Mouse (Mus musculus) CH12.LX (cell line): ENCODE data around the gene Gm4881.

Experiments
- CHD1 ChIP-seq: IDR thresholded peaks from 2 replicates; pipeline ENCODE4 v1.6.1; 2012; ENCODE audit warnings: low read depth, low read length, improper control_type of control experiment, inconsistent platforms
- CTCF ChIP-seq, 2 experiments: IDR thresholded peaks in 1 of 2; conservative IDR thresholded peaks in 1 of 2; 2 replicates each; pipeline ENCODE4 v1.5.1; 2011 to 2012; ENCODE audit warnings: low read depth in 2 of 2, low read length in 2 of 2, improper control_type of control experiment in 1 of 2, inconsistent platforms in 1 of 2, mild to moderate bottlenecking in 1 of 2, moderate library complexity in 1 of 2
- JUND ChIP-seq: conservative IDR thresholded peaks from 2 replicates; pipeline ENCODE4 v1.6.1; 2011; ENCODE audit warnings: low read depth, low read length, improper control_type of control experiment
- POLR2A ChIP-seq: IDR thresholded peaks from 2 replicates; pipeline ENCODE4 v1.6.1; 2011; ENCODE audit warnings: low read depth, mild to moderate bottlenecking, improper control_type of control experiment, low read length
- TBP ChIP-seq: conservative IDR thresholded peaks from 2 replicates; pipeline ENCODE4 v1.6.1; 2011; ENCODE audit warnings: low read depth, low read length, improper control_type of control experiment

GRCm38 (mm10) chr7:24990478-24990877 is 46.2 kb upstream of the Gm4881 start:
- TF ChIP-seq CTCF (conservative IDR thresholded peaks at IDR 0.05 in 1 of 2, IDR thresholded peaks at IDR 0.05 in 1 of 2; ENCODE audit: low read depth in 2 of 2, low read length in 2 of 2), result no peak
- no peak for TF ChIP-seq JUND
- no peak for TF ChIP-seq POLR2A
- TF ChIP-seq TBP, result no peak
- no peak for TF ChIP-seq CHD1
